Mouse (Mus musculus): ENCODE measurements at regions not wholly inside any gene's neighbourhood (a gene's known extent, or its start where the extent isn't known, plus 50 kb on each side); places are given as distances from the start of the nearest gene placed in this dataset.
A peak's percentile ranks its signal among the peaks of the same experiment; 100 is the strongest.
"Not testable (repeated sequence)": the region's sequence is repeated elsewhere in the genome, so short reads cannot be mapped to it uniquely, and the experiment has no call there.

DNA sequence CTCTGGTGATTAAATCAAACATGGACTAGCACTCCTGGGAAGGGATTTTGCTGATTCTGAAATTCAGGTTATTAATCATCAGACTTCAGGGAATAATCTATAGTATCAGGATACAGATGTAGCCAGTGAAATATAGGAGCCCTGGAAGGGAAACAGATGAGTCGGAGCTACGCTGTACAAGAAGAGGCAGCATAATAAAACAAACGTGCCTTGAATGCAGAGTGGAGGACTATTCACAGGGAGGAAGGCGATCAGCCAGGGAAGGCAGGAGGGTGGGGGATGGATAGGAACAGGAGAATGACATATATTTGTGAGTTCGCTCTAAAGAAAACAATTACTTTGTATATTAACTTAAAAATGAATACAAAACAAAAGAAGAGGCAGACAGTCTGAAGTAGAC lies 286.6 kb upstream of the Got2 start:
- peak; percentile 6 for DNase-seq (ENCODE audit: low read depth, low spot score)

DNA sequence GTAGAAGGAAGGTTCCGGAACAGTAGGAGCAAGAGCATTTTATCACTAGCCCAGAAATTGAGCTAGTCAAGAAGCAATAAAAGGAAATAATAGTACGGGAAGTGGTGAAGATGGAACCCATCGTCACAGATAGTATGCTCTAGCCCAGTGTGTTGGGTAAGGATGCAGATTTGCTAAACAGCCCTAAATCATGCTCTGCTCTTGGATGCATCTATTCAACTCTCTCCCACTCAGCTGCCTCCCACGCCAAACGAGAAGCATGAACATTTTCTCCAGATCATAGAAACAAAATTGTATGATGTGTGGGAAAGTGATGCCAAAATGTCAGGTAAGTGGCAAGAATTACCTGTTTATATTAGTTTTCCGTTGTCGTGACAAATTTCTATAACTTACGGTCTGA lies 276.6 kb upstream of the Got2 start:
- no peak for DNase-seq (ENCODE audit: low read depth, low spot score)

DNA sequence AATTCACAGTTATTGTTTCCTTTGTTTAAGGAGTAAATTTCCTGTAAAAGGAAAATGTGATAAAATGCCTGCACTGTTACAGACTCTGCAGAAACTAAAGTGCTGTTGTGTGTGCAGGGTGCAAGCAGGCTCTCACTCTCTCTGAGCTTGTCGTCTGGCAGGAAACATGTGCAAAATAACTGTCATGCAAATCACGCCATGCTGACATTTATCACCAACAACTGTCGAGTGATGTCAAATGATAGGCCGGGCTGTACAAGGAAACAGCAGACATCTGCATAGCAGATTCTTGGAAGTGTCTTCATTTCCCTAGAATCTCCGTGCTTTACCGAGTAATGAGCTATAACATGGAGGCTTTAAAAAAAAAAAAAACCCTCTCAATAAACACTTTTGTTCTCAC lies 271.6 kb upstream of the Got2 start:
- DNase-seq (ENCODE audit: low read depth, low spot score) = peak; percentile 45

- DNase-seq (ENCODE audit: low read depth, low spot score) = peak; percentile 50
These were observed 264.3 kb upstream of the Got2 start for GRCm38 (mm10) chr8:96152496-96153250.

DNA sequence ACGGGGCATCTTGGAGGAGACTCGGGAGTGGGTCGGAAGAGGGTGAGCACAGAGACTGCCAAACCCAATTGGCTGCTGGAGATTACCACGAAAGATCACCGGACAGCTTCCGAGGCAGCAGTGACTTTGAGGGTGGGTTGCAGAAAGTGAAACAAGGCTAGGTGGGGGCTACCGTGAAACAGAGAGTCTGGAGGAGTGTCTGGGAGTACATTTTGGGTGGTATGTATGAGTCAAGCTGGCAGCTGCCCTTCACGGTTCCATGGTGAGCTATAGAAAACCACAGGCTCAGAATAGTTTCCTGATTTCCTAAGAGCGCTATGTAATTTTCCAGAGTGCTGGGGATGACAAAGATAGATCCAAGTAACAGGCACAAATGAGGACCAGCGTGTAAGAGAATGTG lies 263.7 kb upstream of the Got2 start:
- no peak for DNase-seq (ENCODE audit: low read depth, low spot score)

DNA sequence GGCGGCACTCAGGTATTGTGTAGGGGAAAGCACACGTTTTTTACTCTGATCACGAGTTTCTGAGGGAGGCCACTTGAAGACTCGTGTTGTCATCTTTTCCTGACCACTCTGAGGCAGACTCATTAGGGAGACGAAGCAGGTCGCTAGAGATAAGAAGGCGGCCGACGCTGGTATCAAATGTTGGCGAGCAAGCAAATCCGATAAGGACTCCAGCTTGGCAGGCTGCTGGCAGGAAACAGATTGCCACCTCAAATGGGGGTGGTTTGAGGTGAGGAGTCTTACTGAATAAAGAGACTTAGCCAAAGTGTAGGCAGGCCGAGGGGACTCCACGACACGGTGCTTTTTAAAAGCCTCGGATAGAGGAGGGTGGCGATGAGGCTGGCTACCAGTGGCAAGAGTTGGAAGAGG lies 262.7 kb upstream of the Got2 start:
- no peak for DNase-seq (ENCODE audit: low read depth, low spot score)

GRCm38 (mm10) chr8:96132183-96132582 lies 243.8 kb upstream of the Got2 start:
- peak; percentile 24 for DNase-seq (ENCODE audit: low read depth, low spot score)

- DNase-seq (ENCODE audit: low read depth, low spot score) = no peak
These were observed 240.0 kb upstream of the Got2 start for GRCm38 (mm10) chr8:96128329-96128728.

DNA sequence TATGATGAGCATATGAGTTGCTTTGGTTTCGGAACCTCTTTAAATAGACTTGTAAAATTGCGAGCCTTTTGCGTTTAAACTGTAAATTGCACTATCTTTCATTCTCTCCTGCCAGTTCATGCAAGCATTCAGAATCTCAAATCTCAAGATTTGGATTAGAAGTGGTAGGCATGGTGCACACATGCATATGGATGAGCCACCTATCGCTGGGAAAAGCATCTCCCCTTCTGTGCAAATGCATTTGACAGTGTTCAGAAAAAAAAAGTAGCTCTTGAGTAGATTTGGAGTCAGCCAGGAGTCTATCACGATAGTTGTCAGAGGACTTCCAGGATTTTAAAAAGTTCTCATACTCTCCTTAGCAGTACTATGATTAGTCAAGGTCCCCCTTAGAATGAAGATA lies 212.5 kb upstream of the Got2 start:
- no peak for DNase-seq (ENCODE audit: low read depth, low spot score)

GRCm38 (mm10) chr8:96092931-96093330 lies 204.6 kb upstream of the Got2 start:
- DNase-seq (ENCODE audit: low read depth, low spot score) = no peak

- DNase-seq (ENCODE audit: low read depth, low spot score) = no peak
These were observed 201.9 kb upstream of the Got2 start for GRCm38 (mm10) chr8:96090231-96090630.

DNA sequence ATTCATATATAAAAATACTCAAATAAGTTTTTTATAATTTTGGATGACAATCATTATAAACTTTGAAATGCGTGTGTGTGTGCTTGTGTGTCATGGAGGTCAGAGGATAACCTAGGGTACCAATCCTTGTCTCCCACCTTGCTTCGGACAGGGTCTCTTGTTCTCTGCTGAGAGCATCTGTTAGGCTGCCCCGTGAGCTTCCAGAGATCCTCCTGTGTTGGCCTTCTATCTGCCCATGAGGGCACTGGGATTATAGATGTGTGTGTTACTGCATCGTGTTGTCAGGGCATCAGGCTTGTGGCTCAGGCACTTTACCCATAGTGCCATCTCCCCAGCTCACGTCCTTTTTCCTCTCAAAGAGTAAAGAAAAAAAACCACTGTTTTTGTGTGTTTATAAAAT lies 180.0 kb upstream of the Got2 start:
- DNase-seq (ENCODE audit: low read depth, low spot score) = no peak

DNA sequence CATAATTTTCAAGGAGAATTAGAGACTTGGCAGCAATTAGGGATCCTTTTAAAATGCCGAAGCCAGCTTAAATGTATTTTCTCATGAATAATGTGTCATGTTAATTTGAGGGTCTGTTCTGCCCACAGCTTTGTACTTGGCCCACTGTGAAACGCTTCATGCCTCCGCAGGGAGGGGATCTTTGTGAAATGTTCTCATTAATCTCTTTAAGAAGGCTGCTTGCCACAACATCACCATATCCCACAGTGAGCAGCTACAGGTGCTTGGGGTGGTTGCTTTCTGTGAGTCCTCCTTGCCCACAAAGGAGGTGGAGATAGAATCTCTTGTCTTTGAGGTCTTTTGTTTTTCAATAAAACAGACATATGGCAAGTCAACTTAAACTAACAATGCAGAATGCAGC lies 159.3 kb upstream of the Got2 start:
- no peak for DNase-seq (ENCODE audit: low read depth, low spot score)

DNA sequence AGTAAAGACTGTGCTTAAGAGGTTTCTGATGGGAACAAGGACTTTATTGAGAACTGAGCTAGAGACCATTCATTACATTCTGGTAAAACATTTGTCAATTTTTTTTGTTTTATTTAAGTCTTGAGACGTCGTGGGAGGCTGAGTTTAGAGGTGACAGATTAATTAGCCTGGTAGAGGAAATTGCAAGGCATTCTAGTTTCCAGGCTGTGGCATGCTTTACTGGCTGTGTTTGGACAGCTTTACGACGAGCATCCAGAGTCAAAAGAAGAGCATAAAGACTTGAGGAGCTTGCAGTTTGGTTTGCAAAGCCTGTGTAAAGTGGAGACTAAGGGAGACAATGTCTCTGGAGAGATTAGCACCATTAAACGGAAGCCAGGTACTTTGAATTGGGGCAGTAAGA lies 154.0 kb upstream of the Got2 start:
- DNase-seq (ENCODE audit: low read depth, low spot score) = peak; percentile 41

- DNase-seq (ENCODE audit: low read depth, low spot score) = no peak
These were observed 151.9 kb upstream of the Got2 start for GRCm38 (mm10) chr8:96040216-96040615.

DNA sequence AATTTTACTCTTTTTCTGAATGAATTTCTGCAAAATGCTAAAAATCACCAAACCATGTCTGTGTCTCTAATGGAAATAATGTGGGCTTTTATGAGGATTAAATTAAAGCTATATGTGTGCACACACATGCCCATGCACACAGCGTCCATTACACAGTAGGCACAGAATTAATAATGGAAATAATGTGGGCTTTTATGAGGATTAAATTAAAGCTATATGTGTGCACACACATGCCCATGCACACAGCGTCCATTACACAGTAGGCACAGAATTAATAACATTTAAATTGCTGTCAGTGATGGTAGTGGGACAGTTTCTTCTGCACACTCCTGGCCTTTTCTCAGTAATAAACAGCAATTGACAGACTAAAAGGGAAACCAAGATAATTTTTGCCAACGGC lies 130.4 kb upstream of the Got2 start:
- DNase-seq (ENCODE audit: low read depth, low spot score) = not testable (repeated sequence)

GRCm38 (mm10) chr8:96012002-96012401 lies 123.7 kb upstream of the Got2 start:
- DNase-seq (ENCODE audit: low read depth, low spot score) = no peak

DNA sequence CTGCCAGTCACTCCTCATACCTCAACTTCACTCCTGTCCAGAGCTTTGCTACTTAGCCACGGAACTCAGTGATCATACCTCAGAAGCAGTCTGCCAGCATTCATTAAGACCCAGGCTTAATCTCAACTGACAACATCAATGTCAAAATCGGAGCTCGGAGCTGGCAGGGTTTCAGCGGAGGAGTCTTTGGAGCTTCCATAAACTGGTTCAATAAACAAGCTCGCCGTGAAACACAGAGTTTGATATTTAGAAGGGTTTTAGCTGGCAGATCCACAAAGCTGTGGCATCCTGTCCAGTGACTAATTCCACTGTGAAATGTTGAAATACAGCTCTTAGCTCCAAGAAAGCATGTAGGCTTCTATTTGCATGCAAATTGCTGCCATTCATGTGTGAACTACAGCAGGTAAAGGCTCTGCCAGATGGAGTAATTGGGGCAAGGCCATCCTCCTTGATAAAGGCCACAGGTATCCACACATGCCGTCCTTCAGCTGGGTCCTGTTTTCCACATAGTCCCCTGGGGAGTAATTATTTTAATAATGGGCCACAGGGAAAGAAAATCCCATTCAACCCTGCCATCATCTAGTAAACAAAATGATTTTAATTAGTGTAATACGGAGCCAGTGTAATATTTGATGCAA lies 103.6 kb upstream of the Got2 start:
- no peak for DNase-seq (ENCODE audit: low read depth, low spot score)

DNA sequence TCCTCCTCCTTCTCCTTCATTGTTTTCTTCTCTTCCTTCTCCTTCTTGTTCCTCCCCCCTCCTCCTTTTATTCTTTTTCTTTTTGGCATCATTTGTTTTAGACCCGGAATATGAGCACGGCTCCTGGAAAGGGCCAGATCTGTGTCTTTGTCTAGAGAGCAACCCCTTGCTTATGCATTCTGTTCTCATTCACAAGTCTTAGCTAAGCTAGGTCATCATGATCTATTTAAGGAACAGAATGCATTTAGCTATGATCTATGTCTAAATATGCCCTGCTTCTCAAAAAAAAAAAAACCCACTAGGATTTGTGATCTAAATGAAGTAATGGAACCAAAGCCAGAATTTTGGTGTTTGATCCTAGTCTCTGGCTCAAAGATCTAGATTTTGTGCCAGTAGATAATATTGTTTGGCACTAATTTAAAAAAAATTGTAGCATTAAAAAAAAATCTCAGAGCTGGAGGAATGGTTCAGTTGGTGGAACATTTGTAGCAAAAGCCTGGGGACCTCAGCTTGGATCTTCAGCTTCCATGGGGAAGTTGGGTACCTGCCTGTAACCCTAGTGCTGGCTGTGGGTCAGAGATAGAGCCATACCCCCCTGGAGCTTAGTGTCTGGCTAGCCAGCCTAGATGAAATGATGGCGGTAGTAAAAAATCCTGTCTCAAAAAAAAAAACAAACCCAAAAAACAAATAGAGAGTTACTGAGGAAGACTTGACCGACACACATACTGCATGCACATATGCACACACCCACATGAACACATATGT lies 100.5 kb upstream of the Got2 start:
- DNase-seq (ENCODE audit: low read depth, low spot score) = no peak

- no peak for DNase-seq (ENCODE audit: low read depth, low spot score)
These were observed 98.7 kb upstream of the Got2 start for GRCm38 (mm10) chr8:95987011-95987440.

DNA sequence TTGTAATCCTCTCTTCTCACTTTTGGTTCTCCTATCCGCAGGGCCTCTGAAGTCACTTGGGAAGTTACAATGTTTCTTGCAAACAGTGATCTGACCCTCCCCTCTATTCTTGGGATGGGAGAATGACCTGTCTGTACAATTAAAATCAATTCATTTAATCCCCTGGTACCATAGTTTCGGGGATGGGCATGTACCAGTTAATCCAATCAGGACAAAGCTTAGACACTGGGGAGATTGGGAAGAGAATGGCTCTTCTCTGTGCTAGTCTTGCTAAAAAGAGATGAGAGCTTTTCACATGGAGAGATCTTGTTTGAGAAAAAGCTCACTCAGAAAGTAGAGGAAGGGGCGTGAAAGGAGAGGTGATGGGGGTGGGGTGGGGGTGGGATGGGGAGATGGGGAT lies 98.1 kb upstream of the Got2 start:
- DNase-seq (ENCODE audit: low read depth, low spot score) = no peak

DNA sequence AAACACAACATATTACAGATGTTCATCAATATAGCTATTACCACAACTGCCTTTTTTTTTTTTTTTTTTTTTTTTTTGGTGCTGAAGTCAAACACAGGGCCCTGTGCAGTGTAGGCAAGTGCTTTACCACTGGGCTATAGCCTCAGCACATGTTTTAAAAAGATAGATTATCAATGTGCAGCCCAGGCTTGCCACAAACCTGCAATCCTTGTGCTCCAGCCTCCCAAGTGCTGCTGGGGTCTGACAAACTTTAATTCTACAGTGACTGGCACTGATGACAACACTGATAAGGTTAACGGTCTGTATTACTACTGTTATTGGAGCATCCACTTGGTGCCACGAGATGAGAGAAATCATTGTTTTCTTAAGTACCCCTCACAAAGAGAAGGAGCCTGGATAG lies 95.3 kb upstream of the Got2 start:
- no peak for DNase-seq (ENCODE audit: low read depth, low spot score)

GRCm38 (mm10) chr8:95980405-95980804 lies 92.1 kb upstream of the Got2 start:
- no peak for DNase-seq (ENCODE audit: low read depth, low spot score)
